Mouse (Mus musculus) ovary, postnatal 14 days (tissue): ENCODE measurements around the gene Lsm2.
A peak's percentile ranks its signal among the peaks of the same experiment; 100 is the strongest.

ENCODE experiments used
- DNase-seq: peaks from one replicate; pipeline ENCODE4 v3.0.0; 2022; ENCODE audit warnings: low spot score

Lsm2 gene

GRCm38 (mm10) chr17:35015296-35015695 lies 33.6 kb downstream of the Lsm2 start:
- no peak for DNase-seq

- no peak for DNase-seq
These were observed 34.7 kb downstream of the Lsm2 start, which contains the start of gene Vwa7 for GRCm38 (mm10) chr17:35016376-35016775. Vwa7 (plus strand) TSS chr17:35016579.

- no peak for DNase-seq
These were observed 35.4 kb downstream of the Lsm2 start for GRCm38 (mm10) chr17:35016791-35017705.

GRCm38 (mm10) chr17:35017706-35018030 lies 36.0 kb downstream of the Lsm2 start:
- no peak for DNase-seq

GRCm38 (mm10) chr17:35018171-35018570 lies 36.5 kb downstream of the Lsm2 start:
- no peak for DNase-seq

- DNase-seq = no peak
These were observed 38.2 kb downstream of the Lsm2 start for GRCm38 (mm10) chr17:35019894-35020293.

GRCm38 (mm10) chr17:35020551-35020950 lies 38.9 kb downstream of the Lsm2 start:
- DNase-seq = no peak

GRCm38 (mm10) chr17:35021163-35021808 lies 39.6 kb downstream of the Lsm2 start:
- DNase-seq = peak; percentile 93

- DNase-seq = no peak
These were observed 40.3 kb downstream of the Lsm2 start for GRCm38 (mm10) chr17:35021842-35022477.

DNA sequence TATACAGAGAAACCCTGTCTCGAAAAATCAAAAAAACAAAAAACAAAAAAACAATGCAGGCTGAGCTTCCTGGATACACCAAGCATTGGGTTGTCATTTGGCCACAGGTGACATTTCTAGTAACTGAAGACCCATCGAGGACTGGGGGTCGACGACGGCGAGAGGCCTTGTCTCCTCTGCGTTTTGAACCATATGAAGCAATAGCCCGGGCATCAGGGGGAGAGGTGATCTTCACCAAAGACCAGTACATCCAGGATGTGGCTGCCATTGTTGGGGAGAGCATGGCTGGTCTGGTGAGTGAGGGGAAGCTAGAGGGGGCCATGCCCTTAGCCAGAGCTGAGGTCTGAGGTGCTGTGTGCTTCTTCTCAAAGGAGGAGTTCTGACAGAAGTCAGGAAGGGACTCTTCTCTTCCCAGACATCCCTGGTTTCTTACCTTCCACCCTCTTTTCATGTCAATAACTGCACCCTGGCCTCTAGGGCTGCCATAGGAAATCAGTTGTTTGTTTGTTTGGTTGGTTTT lies 40.9 kb downstream of the Lsm2 start:
- DNase-seq = no peak

GRCm38 (mm10) chr17:35023221-35023620 lies 41.6 kb downstream of the Lsm2 start:
- no peak for DNase-seq

GRCm38 (mm10) chr17:35023756-35024155 lies 42.1 kb downstream of the Lsm2 start:
- DNase-seq = no peak

GRCm38 (mm10) chr17:35024261-35024660 lies 42.6 kb downstream of the Lsm2 start:
- DNase-seq = no peak

DNA sequence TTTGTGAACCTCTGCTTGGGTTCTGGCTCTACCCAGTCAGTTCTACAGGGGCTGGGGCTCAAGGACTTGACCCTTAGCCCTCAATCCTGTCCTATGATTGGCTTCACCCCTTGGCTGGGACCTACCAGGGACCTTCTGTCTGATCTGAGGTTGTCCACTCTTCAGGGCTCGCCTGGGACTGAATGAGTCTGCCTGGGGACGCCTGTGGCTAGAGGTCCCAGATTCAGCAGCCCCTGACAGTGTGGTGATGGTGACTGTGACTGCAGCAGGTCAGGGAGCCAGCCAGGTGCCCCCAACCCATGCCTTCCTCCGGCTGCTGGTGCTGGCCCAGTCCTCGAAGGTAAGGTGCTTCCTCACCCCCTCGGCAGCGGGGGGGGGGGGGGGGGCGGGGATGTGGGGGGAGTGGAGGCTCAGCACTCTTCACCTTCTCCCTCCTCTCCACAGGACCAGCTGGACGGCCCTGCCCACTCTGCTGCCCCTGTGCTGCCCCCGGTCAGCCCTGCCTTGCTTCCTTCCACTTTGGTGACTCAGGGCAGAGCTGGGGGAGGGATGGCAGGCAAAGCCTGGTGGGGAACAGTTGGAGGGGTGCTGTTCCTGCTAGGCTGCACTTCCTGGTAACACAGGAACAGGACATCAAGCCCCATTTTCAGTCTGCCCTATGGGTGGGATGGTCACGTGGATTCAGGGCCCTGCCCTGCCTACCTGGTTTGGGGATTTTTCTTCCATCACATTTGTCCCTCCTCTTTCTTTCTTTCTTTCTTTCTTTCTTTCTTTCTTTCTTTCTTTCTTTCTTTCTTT lies 43.2 kb downstream of the Lsm2 start:
- DNase-seq = no peak

DNA sequence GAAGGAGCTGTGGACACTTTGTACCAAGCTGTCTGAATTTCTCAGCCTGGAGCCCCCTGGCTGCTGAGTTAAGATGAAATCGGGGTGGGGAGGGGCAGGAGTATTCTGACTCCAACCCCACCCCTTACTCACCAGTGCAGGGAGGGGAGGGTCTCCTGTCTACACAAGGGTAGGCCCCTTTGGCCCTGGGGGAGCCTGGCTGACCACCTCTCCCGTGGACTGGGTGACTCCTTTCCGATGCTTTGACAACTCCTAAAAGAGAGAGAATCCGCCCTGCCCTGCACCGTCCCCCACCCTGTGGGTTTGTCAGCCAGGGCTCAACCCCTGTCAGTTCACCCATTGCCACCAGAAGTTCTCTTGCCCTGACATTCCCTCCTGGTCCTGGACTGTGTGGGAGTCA lies 44.5 kb downstream of the Lsm2 start:
- DNase-seq = no peak

DNA sequence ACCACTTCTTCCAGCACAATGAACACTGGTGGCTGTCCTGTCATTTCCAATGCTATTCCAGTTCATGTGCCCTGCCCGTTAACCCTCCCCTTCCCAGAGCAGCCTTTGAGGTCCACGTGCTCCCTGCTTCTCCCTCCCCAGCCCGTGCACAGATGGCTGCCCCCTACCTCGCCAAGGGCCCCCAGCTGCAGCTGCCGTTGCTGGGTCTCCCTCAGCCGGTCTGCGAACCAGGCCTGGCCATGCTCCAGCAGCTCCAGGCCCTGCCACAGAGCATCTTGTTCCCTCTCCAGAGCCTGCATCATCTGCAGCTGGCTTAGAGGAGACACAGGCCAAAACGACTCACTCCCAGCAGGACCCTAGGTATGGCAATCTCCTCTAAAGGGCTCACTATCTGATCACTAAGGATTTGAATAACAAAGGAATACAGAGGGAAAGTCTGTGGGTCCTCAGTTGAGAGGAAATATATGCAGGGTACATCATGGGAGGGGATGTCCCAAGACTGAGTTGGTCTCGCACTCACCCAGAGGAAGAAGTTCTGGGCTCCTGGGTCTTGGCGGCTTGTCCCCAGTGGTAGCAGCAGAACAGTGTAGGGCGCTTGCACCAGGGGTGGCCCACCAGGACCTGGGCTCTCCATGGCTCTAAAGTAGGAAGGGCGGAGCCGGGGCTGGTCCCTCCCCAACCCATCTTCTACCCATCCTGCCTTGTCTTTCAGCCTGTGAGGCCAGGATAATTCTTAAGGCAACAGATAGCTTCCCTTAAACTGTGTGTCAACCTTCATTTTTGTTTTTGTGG lies 45.8 kb downstream of the Lsm2 start, which contains the start of gene Sapcd1:
Gene Sapcd1 (minus strand): TSS at position 740 of the 792 bp plus-strand sequence.
- DNase-seq = no peak

GRCm38 (mm10) chr17:35028315-35028714 lies 46.7 kb downstream of the Lsm2 start:
- no peak for DNase-seq

DNA sequence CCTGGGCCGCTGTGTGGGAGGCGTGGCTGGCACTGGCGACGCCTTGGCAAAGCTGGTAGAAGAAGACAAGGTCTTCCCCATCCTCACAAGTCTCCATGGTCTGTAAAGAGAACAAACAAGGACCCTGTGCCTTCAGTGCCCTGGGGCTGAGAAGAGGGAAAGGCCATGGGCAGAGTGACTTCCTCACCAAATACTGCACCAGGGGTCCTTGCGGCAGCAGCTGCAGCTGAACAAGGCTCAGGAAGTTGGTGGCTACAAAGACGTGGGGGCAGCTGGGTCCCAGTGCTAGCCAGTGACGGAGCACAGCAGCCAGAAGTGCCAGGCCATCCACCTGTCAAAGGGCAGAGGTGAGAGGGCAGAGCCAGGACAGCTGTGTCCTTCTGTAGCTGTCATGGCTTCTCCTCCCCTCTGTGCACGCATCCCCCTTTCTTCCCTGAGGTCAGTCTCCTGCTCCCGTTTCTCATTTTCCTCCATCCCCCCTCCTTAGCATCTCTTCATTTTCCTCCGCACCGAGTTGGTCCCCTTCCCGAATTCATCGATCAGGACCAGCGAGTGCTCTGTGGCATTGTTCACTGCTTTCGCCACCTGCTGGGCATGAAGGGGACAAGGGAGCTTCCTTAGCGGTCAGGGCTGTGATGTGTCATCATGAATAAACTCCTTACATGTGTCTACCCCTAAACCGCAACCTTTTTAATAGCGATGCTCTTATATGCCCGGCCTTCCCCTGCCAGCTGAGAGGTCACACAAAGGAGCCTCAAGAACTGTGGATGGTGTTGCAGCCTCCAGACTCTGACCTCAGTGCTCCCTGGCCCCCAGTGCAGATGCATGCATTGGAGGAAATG lies 48.2 kb downstream of the Lsm2 start:
- no peak for DNase-seq

GRCm38 (mm10) chr17:35031272-35031671 lies 49.6 kb downstream of the Lsm2 start:
- DNase-seq = no peak

- no peak for DNase-seq
These were observed 50.2 kb downstream of the Lsm2 start for GRCm38 (mm10) chr17:35031880-35032279.
